Mouse (Mus musculus) cerebellum, adult 11-12 months (tissue): ENCODE measurements at regions not wholly inside any gene's neighbourhood (a gene's known extent, or its start where the extent isn't known, plus 50 kb on each side); places are given as distances from the start of the nearest gene placed in this dataset.

Source experiments
- DNase-seq: peaks from one replicate; pipeline ENCODE4 v3.0.0; 2022

DNA sequence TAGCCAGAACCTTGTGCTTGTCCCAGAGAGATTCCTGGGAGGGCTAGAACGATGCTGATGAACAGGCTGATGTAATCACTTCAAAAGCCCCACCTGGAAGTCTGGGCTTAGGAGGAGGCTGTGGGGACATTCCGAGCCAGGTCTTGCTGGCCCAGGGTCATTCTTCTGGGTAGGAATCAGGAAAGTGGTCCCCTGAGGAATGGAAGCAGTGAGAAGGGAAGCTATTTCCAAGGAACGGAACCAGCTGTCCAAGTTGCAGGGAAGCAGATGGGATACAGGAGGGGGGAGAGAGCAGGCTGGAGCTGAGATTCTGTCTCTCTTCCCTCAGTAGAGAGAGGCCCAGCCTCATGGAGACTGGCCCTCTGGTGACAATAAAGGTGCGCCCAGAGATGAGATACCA is 243.9 kb downstream of the Tcf7l2 start:
- no peak for DNase-seq

- no peak for DNase-seq
Measured at GRCm38 (mm10) chr19:55991791-55992726, 250.4 kb downstream of the Tcf7l2 start.

- DNase-seq, result no peak
Measured at GRCm38 (mm10) chr19:55992727-55993066, 251.1 kb downstream of the Tcf7l2 start.

DNA sequence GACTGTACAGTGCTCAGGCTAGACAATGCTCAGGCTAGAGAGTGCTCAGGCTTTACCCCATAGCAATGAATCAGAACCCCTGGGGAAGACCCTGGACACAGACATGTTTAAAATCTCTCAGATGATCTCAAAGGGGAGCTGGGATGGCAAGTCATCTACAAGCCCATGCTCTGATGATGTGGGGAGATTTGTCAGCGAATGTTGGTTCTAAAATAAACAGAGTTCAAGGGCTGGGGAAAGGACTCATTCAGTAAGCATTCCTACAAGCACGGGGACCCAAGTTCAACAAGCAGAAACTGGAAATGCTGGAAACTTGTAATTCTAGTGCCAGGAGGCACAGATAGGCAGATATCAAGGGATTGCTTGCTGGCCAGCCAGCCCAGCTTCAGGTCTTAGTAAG is 254.1 kb downstream of the Tcf7l2 start:
- no peak for DNase-seq

DNA sequence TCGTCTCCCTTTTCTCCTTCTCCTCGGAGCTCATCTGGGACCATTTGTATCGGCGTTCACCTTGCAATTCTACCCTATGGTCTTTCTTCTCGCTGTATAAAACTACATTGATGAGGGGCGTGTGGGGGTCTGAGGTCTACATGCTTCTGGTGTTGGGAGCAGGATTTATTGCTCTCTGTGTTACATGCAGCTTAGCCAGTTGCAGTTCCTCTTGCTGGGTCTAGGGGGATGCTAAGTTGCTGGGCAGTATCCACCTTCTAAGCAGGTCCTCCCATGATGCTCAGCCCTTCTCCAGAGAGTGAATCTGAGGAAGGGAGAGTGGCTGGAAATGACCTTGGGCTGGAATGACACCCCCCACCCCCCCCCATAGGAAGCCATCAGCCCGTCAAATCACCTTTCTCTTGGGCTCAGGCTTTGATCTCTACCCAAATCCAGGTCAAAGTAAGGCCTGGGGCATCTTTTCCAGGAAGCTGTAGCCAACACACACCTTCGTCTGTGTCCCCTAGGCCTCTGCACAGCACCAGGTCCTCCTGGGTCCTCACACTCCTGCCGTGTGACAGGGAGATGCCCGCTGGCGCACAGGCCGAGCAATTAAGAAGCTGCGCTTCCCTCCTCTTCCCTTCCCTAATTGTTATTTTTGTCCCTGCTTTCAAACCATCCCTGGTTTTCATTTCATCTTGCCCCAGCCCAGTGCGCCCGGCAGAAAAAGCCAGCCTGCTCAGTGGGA is 257.0 kb downstream of the Tcf7l2 start:
- DNase-seq, result no peak

GRCm38 (mm10) chr19:55999409-55999808 is 257.8 kb downstream of the Tcf7l2 start:
- no peak for DNase-seq

DNA sequence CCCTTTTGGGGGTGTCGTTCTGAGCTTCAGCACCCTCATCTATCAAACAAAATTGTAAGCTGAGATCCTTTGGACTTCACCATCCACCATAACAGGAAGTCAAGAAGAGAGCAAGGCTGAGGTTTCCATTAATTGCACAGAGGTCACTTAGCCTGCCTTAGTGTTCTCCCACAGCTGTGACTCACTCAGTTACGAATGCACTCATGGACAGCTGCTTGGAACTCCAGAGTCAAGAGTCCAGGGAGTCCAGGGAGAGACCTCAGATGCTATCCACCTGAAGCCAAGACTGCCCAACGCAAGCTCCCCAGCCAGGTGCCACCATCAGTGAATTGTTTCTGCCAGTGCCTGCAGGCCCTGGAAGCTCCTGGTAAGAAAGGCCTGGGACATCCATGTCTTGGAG is 259.8 kb downstream of the Tcf7l2 start:
- DNase-seq, result no peak

DNA sequence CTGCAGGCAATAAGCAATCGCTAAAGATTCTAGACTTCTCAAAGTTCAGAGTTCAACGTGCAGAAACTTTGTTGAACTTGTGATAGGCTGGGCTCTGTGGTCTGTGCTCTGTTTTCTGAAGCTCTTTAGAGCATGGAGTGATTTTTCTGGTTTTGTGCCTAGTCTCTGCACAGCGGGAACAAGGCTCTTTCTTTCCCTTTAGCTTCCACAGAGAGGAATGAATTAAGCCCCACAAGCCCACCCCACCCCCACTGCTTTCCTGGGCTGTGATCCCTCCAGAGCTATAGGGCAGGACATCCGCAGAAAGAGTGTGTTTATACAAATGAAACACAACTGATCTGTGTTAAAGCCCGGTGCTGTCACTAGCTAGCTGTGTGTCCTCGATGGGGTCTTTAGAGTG is 264.3 kb downstream of the Tcf7l2 start:
- DNase-seq, result no peak

GRCm38 (mm10) chr19:56007433-56007832 is 265.8 kb downstream of the Tcf7l2 start:
- DNase-seq, result no peak

DNA sequence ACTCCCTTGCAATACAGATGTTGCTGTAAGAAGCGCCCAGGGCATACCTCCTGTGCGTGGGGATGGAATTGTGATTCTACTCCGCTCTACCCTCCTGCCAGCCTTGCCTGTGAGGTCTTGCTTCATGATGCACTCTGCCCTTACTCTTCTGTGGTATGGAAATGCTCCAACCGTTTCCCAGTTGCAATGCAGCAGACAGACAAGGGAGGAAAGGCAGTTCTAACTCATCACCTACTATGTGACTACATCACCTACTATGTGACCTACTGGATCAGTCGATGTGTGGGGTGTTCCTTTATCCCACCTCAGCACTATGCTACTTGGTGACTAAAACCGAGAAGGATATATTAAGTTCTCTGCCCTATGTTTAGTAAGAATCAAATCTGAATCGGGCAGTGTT is 269.1 kb downstream of the Tcf7l2 start:
- DNase-seq, result no peak

- DNase-seq, result no peak
Measured at GRCm38 (mm10) chr19:56011292-56011691, 269.7 kb downstream of the Tcf7l2 start.

- no peak for DNase-seq
Measured at GRCm38 (mm10) chr19:56016548-56017346, 270.2 kb upstream of the Habp2 start.

DNA sequence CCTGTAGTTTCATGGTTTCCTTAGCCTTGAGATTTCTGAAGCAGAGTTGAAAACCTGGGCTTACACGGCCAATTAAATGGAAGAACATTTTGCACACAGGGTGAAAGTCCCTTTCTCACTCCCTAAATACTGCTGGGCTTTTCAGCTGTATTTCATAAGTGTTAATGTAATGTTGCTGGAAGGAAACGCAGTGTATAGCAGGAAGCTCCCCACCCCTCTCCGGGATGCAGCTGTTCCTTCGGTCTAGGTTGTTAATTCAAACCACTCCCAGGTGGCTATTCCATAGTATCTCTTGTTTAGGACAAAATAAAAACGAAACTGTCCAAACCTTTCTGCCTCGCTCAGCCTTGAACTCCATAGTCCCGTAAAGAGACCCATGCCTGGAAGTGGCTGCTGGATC is 269.4 kb upstream of the Habp2 start:
- no peak for DNase-seq

DNA sequence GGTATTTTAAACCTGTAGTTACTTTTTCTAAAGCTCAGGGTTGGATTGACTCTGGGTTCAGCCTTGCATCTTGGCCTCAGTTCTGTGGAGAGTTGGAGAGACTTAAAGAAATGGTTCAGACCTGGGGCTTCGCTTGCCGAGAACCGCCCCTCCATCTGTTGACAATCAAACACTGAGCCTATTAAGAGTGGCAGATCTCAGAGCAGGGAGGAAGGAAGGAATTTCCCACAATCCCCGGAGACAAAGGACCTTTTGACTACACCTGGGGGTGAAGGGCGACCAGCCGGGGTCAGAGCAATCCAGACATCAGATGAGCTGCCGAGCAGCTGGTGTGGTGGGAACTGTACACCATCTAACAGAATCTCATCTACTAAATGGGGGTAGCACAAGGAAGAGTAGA is 267.8 kb upstream of the Habp2 start:
- DNase-seq, result no peak

DNA sequence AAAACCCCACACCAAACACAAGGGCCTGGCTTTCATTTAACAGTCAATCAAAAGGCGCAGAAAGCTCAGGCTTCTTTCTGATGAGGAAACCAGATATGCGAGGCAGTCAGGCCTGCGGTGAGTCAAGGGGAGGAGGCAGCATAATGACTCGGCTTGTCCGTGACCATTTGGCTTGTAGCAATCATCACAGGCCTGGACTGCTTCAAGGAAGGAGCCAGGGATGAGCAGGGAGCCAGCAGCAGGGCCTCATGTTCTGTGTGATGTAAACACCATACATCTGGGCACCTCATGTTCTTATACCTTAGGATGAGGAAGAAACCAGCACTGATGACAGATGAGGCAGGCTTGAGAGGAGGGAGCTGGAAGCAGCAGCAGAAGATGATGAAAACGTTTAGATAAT is 264.6 kb upstream of the Habp2 start:
- DNase-seq, result no peak

DNA sequence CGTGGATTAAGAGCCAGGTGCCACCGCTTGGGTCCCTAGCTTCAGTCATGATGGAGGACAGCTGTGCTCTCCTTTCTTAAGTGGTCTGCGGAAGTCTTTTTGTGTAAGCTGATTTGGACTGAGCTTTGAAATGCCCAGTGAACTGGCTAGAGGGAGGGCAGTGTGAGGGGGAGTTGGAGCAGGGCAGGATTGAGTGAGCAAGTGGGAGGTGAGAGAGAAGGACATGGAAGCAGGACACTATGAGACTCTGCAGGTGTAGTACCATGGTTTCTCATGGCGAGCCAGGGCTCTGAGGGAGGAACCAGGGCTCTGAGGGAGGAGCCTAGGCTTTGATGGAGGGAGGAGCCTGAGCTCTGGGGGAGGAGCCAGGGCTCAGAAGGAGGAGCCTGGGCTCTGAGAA is 262.3 kb upstream of the Habp2 start:
- no peak for DNase-seq

- DNase-seq, result peak; percentile 31
Measured at GRCm38 (mm10) chr19:56029428-56030281, 257.3 kb upstream of the Habp2 start.

DNA sequence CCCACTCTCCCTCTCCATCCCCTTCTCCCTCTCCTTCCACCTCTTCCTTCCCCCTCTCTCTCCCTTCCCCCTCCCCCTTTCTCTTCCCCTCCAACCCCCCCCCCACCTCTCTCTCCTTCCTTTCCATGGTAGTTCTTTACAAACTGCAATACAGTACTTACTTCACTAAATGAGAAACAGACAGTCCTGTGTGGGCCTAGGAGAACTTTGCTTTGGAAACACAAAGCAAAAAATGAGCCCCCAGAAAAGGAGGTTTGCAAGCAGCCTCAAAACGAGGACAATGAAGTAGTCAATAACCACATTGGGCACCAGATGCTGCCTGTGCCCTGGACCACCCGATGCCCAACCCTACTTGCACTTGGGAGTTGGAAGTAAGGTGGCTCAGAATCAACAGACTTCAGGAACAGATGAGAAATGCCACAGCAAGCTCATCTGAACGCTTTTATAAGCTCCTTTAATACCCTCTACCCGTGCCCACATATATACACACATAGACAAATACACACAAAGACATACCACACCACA is 256.5 kb upstream of the Habp2 start:
- no peak for DNase-seq

DNA sequence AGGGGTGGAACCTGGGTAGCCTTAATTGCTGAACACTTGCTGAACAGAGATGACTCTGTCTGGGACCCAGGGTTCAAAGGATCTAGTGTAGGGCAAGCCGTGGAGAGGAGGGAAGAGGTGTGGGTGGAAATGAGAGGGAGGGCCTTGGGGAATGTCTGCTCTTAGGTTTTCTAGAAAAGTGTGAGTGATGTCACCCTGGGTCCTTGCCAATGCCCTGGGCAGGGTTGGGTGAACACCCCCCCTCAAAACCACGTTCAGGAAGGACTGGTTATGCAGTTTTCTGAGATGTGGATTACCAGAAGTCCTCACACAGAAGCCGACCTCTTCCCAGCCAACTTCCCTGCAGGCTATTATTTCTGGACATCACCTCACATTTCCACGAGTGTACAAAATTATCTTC is 252.4 kb upstream of the Habp2 start:
- DNase-seq, result no peak

DNA sequence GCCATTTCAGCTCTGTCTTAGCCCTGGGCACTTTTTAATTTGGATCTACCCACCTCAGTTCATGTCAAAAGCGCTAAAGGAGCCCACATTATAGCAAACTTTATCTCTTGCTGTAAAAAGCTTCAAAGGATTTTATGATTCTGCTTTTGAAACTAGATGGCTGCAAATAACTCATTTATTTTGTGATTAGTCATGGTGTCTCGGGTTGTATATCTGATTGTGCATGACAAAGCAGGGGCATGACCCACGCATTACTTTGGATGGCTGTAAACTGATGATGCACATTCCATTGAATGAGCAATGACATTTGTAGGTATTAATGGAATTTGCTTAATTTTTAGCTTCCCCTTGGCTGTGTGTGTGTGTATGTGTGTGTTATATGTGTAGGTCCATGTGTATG is 249.4 kb upstream of the Habp2 start:
- no peak for DNase-seq

- no peak for DNase-seq
Measured at GRCm38 (mm10) chr19:56039091-56040004, 247.6 kb upstream of the Habp2 start.
